Mouse (Mus musculus) urinary bladder, postnatal 10 days (tissue): ENCODE data around the gene Rcn3.
"Not testable (repeated sequence)": the region's sequence is repeated elsewhere in the genome, so short reads cannot be mapped to it uniquely, and the experiment has no call there.

Experiments used
- DNase-seq: peaks from one replicate; pipeline ENCODE4 v3.0.0; 2022; ENCODE audit warnings: low spot score

Gene Rcn3

GRCm38 (mm10) chr7:45124224-45125143, 32.5 kb upstream of the Rcn3 start, which contains the start of gene Rps11:
Gene Rps11, minus strand, starts transcription at chr7:45124439.
- peak; percentile 98 for DNase-seq

DNA sequence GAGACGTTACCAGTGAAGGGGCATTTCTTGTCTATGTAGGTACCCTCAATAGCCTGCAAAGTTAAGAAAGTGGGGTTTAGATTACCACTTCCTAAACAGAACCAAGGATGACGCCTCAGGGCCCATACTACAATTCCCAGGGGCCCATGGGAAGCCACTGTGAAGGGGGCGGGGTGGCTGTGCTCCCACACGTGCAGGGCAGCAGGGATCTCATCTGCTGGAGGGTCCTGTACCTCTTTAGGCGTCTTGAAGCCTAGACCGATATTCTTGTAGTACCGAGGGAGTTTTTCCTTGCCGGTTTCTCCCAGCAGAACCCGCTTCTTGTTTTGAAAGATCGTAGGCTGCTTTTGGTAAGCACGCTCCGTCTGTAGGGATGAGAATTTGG, 31.2 kb upstream of the Rcn3 start:
- DNase-seq: no peak

- DNase-seq: no peak
These were observed 30.7 kb upstream of the Rcn3 start for GRCm38 (mm10) chr7:45122561-45123185.

DNA sequence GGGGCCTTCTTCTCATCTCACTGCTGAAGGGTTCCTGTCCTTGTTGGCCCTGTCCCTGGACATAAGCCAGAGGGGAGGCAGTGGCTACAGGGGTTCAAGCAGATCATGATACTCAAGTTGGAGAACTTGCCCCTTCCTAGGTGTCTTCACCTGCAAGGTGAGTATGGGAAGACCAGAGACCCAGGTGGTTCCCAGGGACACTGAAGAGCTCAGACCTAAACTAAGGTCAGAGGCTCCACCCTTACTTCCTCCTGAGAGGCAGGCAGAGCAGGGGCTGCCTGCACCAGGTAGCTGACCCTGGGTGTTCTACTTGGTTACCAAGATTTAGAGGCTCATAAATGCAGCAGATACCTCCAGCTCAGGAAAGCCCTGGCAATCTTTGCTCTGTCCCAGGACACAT, 29.9 kb upstream of the Rcn3 start:
- DNase-seq: no peak

DNA sequence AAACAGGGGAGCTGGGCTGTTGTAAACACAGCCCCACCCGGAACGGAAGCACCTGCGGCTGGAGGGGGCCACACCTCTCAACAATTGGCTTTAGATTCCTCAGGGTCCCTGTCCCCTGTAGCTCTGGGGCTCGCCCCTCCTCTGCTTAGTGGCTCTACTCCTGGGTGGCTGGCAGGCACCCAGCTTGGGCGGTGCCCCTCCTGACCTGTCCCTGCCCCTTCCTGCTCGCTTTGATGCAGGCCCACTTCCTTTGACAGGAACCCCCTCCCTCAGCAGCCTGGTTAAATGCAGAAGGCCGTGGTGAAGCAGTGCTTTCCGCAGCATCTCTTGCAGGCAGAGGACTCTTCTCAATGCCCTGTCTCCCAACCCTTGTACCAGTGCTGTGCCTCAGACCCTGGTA, 29.4 kb upstream of the Rcn3 start:
- no peak for DNase-seq

- no peak for DNase-seq
These were observed 28.0 kb upstream of the Rcn3 start for GRCm38 (mm10) chr7:45119780-45120709.

GRCm38 (mm10) chr7:45118336-45118735, 26.3 kb upstream of the Rcn3 start:
- no peak for DNase-seq

- no peak for DNase-seq
These were observed 25.5 kb upstream of the Rcn3 start for GRCm38 (mm10) chr7:45117566-45117965.

DNA sequence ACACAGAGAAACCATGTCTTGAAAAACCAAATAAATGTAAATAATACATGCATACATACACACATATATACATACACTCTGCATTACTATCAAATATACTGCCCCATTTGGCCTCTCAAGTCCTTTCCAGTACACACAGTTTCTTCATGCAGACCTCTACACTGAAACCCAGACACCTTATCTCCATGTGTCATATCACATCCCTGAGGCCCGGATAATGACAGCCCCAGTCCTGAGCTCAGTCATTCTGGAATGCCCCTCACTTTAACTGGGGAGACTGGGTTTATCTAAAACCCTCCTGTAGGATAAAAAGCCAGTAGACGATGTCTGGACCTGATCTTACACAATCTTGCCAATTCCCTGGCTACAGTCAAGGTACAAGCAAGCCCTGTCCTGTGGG, 21.5 kb upstream of the Rcn3 start:
- DNase-seq: no peak

DNA sequence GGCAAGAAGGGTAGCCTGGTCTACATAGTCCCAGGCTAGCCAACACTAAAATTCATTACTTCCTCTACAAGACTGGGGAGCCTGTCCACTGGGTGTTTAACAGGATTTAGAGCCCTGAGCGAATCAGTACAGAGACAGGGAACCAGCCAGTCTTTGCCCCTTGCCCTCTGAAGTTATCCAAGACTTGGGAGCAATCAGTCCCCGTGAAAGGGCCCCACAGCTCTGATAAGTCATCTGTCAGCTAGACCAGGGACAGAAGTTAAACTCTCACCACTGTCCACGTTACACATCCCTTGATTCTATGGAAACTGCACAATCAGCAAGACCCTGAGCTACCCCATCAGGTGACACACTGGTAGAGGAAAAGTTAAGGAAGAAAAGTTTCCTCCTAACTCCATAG, 20.5 kb upstream of the Rcn3 start:
- DNase-seq: no peak

GRCm38 (mm10) chr7:45111940-45112339, 19.9 kb upstream of the Rcn3 start:
- no peak for DNase-seq

- DNase-seq: not testable (repeated sequence)
These were observed 18.1 kb upstream of the Rcn3 start for GRCm38 (mm10) chr7:45110089-45110488.

DNA sequence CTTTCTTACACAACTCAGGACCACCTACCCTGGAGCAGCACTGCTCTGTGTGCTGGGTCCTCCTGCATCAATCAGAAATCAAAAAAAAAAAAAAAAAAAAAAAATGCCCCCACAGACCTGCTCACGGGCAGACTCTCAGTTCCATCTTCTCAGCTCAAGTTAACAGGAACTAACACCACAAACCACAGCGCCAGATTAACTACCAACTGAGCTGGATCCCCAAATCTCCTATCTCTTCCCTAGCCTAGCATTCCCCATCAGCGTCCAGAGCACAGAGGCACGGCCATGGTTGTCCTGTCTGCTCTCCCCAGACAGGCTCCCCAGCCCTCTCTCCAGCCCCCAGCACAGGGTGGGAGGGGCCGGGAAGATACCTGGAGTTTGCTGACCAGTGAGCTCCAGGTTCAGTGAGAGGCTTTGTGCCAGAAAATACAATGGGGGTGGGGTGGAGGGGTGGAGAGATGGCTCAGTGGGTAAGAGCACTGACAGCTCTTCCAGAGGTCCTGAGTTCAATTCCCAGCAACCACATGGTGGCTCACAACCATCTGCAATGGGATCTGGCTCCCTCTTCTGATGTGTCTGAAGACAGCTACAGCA, 15.1 kb upstream of the Rcn3 start:
- DNase-seq: no peak

DNA sequence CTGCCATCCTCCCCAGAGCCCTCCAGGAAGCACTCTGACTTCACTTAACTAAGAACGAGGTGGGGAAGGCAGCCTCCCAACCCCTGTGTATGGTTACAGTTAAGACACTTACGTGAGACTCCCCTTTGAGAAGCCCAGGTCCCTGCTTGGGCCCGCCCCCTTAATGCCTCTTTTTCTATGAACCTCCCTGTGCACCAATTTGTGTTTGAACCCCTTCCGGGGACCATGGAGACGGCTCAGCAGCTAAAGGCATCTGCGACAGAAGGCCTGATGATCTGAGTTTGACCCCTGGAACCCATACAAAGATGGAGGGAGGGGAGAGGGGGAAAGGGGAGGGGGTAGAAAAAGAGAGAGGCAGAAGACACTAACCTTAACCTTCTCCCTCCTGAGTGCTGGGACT, 14.4 kb upstream of the Rcn3 start:
- DNase-seq: no peak

GRCm38 (mm10) chr7:45105491-45105890, 13.5 kb upstream of the Rcn3 start:
- no peak for DNase-seq

DNA sequence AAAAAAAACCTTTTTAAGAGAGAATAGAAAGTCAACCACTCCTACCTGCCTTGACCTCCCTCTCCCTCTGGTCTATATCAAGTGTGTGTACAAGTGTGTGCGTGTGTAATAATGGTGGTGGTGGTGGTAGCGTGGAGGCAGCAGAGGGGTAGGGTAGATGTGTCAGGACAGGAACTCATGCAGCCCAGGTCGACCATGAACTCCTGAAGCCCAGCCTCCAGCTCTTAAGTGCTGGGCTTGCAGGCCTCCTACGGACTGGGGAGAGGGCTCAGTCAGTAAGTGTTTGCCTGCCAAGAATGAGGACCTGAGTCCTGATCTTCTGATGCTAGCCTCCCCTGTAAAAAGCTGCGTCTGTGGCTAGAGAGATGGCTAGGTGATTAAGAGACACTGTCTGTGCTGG, 12.9 kb upstream of the Rcn3 start:
- no peak for DNase-seq

DNA sequence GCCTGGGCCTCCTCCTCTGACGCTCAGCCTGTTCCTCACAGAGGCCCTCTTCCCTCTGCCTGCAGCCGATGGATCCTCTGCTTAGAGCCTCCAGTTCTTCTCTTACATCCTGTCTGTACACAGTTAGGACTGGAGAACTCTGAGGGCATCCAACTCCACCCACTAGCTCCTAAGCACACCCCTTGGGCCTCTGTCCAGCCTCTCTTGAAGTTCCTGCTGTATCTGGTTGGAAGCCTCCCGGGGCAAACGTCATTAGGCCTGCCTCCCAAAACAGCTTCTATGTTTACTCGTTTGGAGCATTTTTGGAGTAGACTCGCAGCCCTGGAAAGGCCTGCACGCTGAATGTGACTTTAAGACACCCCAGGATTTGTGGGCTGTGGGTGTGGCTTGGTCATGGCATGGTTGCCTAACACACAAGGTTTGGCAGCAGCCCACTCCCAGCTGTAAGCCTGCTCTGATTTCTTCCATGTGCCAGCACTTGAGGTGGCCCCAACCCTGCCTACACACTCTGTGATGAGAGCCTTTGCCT, 11.7 kb upstream of the Rcn3 start, which contains the start of gene Fcgrt:
TSS of gene Fcgrt (minus strand) at position 200 of the 529 bp plus-strand sequence.
- peak; percentile 66 for DNase-seq

GRCm38 (mm10) chr7:45102940-45103585, 11.0 kb upstream of the Rcn3 start:
- DNase-seq: no peak

DNA sequence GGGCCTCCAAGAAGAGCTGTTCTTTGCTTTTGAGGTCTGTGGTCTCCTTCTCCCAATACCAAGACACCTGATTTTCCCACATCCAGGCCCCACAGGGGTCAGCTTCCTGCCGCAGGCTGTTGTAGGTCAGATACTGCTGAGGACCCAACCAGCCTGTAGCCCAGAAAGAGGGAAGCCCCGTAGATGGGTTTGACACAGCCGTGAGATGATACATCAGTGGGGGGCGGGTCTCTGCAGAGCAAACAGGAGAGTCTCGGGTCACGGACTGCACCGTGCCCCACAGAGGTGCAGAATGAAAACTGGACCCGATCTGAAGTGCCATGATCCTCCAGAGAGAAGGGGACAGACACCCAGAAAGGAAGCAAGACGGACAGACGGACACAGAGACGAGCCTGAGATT, 10.4 kb upstream of the Rcn3 start:
- no peak for DNase-seq

DNA sequence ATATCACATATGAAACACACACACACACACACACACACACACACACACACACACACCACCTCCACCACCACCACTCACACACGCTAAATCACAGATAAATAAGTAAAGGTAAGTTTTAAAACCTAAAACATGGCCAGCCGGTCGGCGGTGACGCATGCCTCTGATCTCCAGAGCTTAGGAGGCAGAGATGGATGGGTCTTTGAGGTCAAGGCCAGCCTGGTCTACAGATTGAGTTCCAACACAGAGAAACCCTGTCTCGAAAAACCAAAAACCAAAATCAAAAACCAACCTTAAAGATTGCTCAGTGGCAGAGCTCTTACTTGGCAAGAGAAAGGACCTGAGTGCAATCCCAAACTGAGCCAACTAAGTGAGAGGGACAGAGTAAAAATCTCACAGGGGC, 8.0 kb upstream of the Rcn3 start:
- DNase-seq: no peak
